Mouse (Mus musculus) mouse embryonic stem cell (cell line): ENCODE results near the gene Gm20388.

ENCODE experiments used
- in situ Hi-C, 2 experiments: fragments of 300-500 bp; cut with MboI; formaldehyde crosslinking; loops; 1 replicate in 1 of 2; 3 replicates in 1 of 2; pipeline ENCODE4 v1.14.3; 2019 to 2020; ENCODE audit warnings: low sequenced_read_pairs in 2 of 2, low pct_unique_long_range_greater_than_20kb in 1 of 2, mixed read lengths in 1 of 2; ENCODE audit not compliant: unreplicated experiment in 1 of 2

Gene Gm20388

DNA sequence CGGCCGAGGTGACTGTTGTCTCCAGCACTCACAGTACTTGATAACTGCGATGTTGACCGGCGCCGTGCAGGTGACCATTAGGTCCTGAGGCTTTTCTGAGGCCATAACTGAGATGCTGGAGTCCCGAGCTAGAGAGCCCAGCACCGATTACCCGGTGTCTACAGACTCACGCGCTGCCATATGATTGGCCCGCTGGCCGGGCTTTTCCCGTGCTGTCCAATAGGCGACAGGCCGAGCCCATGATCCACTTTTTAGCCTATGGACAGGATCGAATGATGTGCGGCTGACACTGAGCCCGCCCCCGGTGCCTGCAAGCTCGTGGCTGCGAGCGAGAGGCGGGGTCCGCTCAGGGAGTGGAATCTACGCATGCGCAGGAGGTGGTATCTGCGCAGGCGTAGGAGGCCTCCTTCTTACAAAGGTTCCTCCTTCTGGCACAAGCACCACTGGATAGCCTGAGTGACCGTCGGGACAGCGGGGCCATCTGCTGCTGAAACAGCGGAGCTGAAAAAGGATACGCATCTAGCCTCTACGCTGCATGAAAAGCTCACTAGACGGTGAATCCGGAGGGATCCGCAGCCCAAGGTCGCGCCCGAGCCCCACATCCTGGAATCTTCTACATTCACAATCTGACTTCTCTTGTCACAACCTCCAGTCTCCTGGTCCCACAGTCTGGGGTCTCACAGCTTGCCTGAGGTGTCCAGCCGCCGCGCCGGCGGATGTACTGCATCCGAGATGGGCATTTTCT is 2532.8 kb downstream of the Gm20388 start, which contains the start of gene Mvd:
Gene Mvd, minus strand, starts transcription at position 161 of the 745 bp plus-strand sequence.
- in situ Hi-C loops: no loop called here

DNA sequence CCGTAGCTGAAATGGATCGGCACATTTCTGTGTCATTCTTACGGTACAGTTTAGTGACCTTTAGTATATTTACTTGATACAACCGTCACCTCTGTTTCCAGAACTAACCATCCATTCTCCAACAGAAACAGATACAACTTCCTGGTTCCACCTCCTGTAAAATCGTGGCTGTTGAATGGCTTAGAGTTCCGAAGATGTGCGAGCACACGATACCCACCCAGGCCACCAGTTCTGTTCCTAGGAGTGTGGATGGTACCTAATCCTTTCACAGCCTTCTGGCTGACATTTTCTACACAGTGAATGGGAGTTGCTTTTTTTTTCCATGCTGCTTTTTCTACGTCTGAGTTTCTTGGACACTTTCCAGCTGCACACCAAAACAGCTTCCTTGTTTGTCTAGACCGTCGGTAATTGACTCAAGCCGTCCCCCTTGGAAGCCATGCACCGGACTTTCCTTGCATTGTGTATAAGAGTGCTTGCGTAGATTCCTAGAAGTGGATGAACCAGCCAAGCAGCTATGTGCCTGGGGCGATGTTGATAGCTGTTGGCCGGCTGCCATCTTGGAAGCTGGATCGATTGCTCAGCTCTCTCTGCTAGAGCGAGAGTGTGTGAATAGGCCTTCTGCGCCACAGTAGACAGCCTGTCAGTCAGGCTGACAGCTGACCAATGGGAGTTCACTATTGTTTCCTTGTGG is 2533.6 kb downstream of the Gm20388 start:
- in situ Hi-C loops: no loop called here

DNA sequence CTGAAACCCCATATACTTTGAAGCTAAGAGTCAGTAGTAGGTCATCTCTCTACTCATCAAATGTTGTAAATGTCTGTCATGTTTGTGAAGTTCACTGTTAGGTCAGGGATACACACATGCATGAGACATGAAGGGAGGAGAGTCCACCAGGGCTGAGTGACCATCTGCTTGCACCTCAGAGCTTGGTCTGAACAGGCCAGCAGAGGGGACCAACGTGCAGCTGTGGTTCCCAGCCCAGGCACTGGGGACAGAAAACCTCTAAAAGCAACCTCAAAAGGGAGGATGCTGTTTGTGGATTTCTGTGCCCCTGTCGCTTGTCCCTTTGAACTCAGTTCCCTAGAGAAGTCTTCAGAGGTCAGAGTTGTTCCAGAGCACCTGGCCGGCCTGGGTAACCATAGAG is 2534.6 kb downstream of the Gm20388 start:
- in situ Hi-C loops: no loop called here

DNA sequence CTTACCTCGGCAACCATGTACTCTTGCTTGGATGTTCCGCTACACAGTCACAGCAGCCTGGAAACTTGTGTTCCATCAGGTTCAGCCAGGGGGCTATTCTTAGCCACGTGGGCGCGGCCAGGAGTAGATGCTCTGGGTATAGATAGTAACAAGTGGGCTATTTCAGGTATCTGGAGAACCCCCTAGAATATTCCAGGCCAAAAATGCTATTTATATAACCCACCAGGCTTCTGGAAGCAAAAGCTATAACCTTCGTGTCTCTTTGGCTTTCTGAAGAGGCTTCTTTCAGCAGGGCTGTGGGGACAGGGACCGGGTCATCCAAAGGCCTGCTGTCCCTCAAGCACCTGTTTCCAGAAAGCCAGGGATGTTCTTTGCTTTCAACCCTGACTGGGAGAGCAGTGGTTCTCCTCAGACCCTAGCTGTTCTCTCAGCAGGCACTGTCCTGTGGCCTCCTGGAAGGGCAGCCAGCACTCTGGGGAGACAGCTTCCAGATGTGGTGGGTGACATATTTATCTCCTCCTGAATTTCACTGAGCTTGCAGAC is 2540.6 kb downstream of the Gm20388 start:
- in situ Hi-C loops: no loop called here

DNA sequence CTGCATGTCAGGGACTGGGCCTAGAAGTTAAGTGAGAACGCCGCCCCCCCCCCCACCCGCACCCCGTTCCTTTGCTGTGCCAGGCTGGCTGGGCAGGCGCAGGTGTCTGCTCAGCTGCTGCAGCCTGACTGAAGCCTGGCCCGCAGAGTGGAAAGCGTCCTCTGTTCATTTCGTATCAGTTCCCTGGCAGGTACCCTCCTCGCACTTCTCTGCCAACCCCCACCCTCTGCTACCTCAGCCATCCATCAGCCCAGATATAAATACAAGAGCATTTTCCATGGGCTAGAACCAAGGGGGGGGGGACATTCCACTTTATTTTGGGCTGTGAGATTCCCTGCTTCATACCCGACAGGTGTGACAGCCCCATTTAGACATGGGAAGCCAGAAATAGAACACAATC is 2541.5 kb downstream of the Gm20388 start:
- in situ Hi-C loops: no loop called here

DNA sequence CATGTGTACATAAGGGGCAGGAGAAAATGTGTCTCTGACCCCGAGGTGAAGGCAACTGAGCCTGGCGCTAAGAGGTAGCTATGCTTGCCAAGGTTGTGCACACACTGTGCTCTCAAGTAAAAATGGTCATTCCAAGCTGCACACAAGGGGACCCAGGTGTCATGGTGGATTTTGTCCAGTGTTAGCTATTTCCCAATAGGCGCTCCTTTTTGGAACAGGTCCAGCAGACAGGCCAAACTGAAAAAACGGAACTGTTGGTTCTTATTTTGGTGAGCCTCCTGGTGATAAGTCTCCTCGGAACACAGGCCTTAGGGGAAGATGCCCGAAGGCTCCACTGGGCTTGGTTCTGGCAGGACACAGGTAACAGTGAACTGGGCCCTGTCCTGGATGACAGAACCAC is 2543.8 kb downstream of the Gm20388 start:
- in situ Hi-C loops: no loop called here

DNA sequence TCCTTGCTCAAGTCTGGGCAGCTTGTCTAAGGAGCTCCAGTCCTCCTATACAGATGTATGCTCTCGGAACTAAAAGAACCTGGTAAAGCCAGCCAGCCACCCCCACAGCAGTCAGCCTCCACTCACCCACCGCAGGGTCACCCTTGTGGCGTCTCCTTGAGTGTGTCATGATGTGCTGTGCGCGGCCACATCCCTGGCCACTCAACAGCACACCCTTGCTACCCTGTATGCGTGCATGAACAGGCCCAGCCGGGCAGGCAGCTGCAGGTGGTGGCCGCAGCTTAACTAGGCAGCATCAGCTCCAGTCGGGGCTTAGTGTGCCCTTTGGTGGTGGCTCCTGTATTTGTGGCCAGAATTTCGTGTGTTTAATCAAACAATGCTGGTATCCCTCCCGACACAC is 2546.5 kb downstream of the Gm20388 start:
- in situ Hi-C loops: no loop called here

DNA sequence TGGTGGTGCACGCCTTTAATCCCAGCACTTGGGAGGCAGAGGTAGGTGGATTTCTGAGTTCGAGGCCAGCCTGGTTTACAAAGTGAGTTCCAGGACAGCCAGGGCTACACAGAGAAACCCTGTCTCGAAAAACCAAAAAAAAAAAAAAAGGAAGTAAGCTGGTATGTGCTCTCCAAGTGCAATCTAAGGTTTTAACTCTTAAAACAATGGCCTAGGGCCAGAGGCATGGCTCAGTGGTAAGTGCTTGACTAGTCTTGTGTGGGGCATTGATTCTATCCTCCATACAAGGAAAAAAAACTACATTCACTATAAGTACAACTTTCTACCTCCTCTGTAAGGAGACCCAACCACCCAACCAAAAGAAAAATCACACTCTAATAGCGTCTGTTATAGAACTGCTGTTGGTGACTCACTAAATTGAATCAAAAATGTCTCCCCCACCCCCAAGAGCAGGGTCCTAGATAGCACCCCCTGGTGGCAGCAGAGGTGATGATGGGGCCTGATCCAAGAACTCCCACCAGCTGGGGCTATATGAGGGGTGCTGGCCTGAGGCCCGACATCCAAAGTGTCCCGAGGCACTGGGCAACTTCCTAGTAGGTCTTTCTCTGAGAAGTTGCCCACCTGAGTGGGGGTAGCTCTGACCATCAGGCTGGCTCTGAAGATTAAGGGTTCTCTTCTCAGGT is 2548.7 kb downstream of the Gm20388 start:
- in situ Hi-C loops: no loop called here

DNA sequence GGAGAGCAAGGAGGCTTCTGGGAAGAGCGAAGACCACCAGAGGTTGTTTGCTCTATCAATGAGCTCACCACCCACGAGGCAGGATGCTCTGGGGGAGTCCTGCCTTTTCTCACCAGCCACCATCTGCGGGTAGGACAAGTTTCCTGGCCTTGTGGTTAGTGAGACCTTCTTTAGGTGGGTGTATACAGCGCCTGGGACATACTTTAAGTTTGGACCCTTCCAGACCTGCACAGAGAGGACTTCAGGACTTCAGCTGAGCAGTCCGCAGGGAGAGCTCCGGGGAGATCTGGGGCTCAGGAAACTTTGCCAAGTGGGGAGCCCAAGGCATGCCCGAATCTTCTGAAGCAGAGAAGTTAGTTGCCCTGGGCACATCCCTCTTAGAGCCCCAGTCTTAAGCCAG is 2549.3 kb downstream of the Gm20388 start:
- in situ Hi-C loops: no loop called here

DNA sequence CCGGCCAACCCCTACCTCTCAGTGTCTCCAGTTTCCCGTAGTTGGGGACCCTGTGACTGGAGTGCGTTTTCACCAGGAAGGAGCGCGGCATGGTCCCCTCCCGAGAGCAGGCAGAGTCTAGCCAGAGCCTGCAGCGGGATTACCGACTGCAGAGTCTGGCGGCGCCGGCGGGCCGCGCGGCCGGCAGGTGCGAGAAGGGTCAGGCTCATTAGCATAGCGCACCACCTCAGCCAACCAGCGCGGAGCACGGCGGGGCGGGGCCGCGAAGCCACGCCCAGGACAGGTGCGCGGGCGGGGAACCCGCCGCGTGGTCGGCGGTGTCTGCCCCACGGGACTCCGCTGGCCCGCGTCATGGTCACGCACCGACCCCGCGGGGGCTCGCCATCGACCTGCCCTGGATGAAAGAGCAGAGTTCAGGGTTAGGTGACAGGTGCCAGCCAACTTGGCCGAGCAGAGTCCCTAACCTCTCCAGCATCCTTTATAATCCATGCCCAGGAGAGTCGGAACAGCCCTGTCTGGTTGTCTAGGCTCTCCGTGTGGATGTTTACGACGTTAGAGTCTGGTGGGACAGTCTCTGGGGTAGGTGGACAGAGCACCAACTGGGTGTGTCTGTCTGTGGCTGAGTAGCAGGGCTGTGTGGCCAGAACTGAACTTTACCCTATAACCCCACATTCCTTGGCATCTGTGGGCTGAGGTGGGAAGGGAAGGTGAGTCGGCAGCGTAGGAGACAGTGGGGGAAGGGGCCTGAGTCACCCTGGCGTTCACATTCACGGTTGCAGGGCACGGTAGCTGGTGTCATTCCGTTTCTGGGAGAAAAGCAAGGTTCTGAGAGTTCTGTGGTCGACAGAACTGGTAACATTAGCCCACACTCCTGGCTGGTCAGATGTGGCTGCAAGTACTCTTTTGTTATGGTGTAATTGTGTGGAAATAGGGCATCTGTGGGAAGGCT is 2550.2 kb downstream of the Gm20388 start, which contains the start of gene Snai3:
Gene Snai3, minus strand, starts transcription at position 210 of the 949 bp plus-strand sequence.
- in situ Hi-C loops: no loop called here

DNA sequence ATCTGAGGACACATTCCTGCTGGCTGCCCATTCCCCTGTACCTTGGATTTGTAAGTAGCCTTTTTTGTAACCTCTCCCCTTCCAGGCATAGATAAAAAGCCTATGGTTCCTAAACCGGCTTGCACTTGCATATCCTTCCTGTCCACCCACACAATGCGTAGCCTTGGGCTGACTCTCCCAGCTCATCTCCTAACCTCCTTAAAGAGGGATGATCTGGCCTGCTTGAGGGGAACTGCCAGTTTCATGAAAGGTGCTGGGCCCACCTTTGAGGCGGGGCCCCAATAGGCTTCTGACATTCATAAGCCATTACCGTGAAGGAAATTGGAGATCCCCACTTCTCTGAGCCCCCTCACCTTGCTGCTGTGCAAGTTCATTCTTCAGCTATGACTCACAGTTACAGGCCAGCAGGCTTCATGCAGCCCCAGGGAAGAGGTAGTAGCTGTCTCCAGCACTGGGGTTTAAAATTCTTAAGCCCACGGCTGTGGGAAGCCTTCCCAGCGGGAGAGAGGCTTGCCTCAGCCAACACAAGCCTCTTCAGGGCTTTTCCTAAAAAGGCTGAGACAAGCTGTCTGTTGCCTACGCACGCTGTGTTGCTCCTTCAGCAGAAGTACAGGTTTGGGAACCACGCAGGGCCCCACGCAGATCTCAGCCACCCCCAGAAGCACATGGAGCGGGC is 2551.0 kb downstream of the Gm20388 start:
- in situ Hi-C loops: no loop called here

DNA sequence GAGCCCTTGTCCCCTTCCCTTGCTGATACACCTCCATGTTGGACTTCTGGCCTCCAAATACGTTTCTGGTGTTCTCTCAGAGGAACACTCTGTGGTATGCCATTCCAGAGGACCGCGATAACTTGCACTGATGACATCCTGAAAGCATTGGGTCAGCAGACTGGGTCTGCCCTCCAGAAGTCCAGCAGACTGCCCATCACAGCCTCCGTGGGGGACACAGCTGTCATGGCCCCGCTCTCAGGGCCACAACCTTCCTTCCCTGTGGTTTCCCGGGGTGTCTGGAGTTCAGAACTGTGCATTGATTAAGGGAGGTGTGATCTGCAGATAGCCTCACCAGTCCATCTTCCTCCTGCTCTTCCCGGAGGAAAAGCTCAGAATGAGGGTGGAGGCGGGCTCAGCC is 2551.9 kb downstream of the Gm20388 start:
- in situ Hi-C loops: no loop called here

DNA sequence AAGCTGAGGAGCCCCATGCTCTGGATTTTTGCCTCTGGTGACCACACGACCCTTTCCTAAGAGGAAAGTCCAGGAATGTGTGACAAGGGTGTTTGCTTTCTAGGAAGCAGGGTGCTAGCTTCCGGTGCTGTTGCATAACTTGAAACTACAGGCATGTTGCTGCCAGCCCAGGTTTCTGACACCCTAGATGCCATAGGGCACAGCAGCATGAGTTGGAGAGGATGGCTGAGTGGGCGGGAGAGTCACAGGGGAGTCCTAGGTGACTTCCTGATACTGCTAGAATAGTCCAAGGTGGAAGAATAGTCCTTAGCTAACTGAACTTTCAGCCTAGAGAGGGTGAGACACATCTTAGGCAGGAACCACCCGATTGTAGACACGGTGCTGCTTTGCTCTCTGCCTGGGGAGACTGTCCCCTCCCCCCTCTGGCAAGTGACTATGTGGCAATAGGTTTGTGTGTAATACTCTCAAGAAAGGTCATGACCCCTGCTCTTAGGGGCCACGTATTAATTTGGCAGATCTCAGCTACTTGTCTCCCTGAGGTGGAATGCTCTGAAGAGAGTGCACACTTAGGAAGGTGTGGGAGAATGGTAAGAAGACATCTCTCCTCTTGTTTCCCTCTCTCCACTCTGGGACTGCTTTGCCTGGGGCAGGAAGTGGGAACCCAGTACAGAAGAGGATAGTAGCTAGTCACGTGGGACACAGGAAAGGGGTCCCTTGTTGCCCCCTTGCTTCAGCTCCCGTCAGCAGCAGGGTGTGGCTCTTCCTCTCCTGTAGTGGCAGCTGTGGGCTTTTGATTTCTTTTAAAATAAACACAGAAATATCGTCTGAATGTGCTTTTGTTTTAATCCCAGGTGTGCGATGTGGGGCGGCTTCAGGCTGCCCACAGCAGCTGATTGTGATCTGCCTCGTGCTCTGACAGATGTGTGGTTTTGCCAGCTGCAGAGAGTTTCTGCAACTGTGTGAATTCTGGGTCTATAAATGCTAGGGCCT is 2553.3 kb downstream of the Gm20388 start:
- in situ Hi-C loops: no loop called here

DNA sequence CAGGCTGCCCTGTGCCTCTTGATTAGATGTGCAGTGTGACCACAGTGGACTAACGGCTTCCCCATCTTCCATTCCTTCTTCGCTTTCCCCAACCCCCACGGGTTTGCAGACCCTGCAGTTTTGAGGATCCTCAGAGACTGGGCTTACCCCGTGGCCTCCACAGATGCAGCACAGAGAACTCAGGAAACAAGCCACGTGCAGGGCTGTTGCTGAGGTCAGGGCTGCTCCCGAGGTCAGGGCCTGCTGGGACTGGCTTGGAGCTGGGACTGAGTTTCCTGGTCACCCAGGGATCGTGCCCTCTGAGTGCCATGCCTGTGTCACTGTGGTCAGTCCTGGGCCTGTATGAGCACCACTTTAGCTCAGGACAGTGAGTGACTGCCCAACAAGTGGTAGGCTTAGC is 2554.3 kb downstream of the Gm20388 start:
- in situ Hi-C loops: no loop called here

DNA sequence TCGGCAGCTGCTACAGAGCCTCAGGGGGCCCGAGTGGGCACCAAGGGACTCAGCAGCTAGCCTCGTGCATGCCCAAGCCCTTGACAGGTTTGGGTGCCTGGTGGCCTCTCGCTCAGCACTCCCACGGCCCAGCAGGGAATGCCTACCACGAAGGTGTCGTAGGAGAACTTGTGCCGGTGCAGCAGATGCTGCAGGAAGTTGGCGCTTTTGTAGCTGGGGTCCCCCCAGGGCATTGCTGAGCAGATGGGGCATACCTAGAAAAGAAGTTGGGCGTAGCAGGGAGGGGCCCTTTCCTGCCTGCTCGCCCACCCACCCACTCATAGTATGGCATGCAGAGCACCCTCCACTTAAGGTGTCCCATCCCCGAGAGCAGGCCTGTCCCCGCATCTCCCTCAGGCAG is 2557.2 kb downstream of the Gm20388 start:
- in situ Hi-C loops: no loop called here

DNA sequence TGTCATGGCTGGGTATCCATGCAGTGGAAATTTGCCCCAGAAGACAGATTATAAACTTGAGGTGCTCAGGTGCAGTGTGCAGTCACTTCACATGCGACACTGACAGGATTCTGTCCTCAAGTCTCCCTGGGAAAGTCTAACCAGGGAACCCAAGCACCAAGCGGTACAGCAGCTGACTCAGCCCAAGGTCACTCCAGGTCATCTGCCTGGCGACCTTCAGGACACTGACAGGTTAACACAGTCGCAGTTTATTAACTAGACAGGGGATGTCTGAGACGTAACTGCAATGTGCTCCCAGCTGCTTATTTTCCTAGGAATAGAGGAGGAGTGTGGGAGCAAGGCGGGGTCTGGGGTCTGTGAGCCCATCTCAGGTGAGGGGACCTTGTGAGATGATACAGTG is 2558.8 kb downstream of the Gm20388 start:
- in situ Hi-C loops: no loop called here

DNA sequence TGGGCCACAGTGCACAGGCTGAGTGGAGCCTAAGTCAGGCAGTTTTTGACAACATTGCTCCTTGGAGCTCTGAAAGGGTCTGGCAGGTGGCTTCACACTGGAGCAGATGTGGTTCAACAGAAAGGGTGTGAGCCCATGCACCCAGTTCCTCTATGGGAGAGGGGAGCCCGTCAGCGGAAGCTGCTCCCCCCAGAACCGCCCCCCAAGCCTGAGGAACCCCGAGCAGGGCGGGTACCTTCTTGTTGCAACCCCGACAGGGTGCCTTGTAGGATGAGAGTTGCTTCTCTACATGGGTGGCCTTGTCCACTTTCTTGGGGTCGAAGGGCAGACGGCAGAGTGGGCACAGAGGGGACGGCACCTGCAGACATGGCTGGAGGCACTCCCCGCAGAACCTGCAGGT is 2559.3 kb downstream of the Gm20388 start:
- in situ Hi-C loops: no loop called here
